Mouse (Mus musculus): ENCODE data around the gene Tsen34.

Gene Tsen34

GRCm38 (mm10) chr7:3692382-3692986, at the start of gene Tsen34:
Tsen34 (plus strand) TSS chr7:3692863.
- no peak for DNase-seq (ENCODE audit: low spot score)

GRCm38 (mm10) chr7:3643412-3643811, 49.3 kb upstream of the Tsen34 start:
- DNase-seq (ENCODE audit: low spot score) = no peak

GRCm38 (mm10) chr7:3643843-3644242, 48.8 kb upstream of the Tsen34 start:
- no peak for DNase-seq (ENCODE audit: low spot score)

- no peak for DNase-seq (ENCODE audit: low spot score)
Measured at GRCm38 (mm10) chr7:3644348-3644671, 48.4 kb upstream of the Tsen34 start.

GRCm38 (mm10) chr7:3644672-3645487, 47.8 kb upstream of the Tsen34 start, which contains the start of gene Cnot3:
Cnot3 (plus strand) TSS chr7:3645268.
- peak; percentile 99 for DNase-seq (ENCODE audit: low spot score)

GRCm38 (mm10) chr7:3645488-3646025, 47.1 kb upstream of the Tsen34 start:
- no peak for DNase-seq (ENCODE audit: low spot score)

- DNase-seq (ENCODE audit: low spot score) = no peak
Measured at GRCm38 (mm10) chr7:3646188-3646587, 46.5 kb upstream of the Tsen34 start.

- no peak for DNase-seq (ENCODE audit: low spot score)
Measured at GRCm38 (mm10) chr7:3646641-3647040, 46.0 kb upstream of the Tsen34 start.

- DNase-seq (ENCODE audit: low spot score) = no peak
Measured at GRCm38 (mm10) chr7:3656966-3657365, 35.7 kb upstream of the Tsen34 start.

- DNase-seq (ENCODE audit: low spot score) = no peak
Measured at GRCm38 (mm10) chr7:3658578-3658977, 34.1 kb upstream of the Tsen34 start.

GRCm38 (mm10) chr7:3664524-3665214, 28.0 kb upstream of the Tsen34 start:
- DNase-seq (ENCODE audit: low spot score) = no peak

- DNase-seq (ENCODE audit: low spot score) = peak; percentile 97
Measured at GRCm38 (mm10) chr7:3665215-3666114, 27.2 kb upstream of the Tsen34 start, which contains the start of gene Leng1. Leng1 (minus strand) TSS chr7:3665840.

GRCm38 (mm10) chr7:3666921-3667391, 25.7 kb upstream of the Tsen34 start:
- DNase-seq (ENCODE audit: low spot score) = peak; percentile 34

GRCm38 (mm10) chr7:3674507-3675227, 18.0 kb upstream of the Tsen34 start:
- DNase-seq (ENCODE audit: low spot score) = peak; percentile 94

GRCm38 (mm10) chr7:3675228-3675548, 17.5 kb upstream of the Tsen34 start:
- no peak for DNase-seq (ENCODE audit: low spot score)

- DNase-seq (ENCODE audit: low spot score) = no peak
Measured at GRCm38 (mm10) chr7:3676371-3676770, 16.3 kb upstream of the Tsen34 start.

GRCm38 (mm10) chr7:3677342-3677741, 15.3 kb upstream of the Tsen34 start, which contains the start of gene Tmc4:
Tmc4 (minus strand) TSS chr7:3677553.
- no peak for DNase-seq (ENCODE audit: low spot score)

- no peak for DNase-seq (ENCODE audit: low spot score)
Measured at GRCm38 (mm10) chr7:3683908-3684550, 8.6 kb upstream of the Tsen34 start.

GRCm38 (mm10) chr7:3684698-3685097, 8.0 kb upstream of the Tsen34 start:
- DNase-seq (ENCODE audit: low spot score) = no peak
